Mouse (Mus musculus) heart, embryonic 13.5 days (tissue): Measurements from ENCODE around the gene Hes2. TPM values are rescaled to one million over a fixed set of nuclear protein-coding genes. Genes with fewer than 3 reads are reported as not detected.

ENCODE experiments used
- ATAC-seq: fragments of 200-750 bp; cut with Nextera tagmentation; 2 replicates; pipeline ENCODE4 v1.8.0; 2017; ENCODE audit warnings: moderate TSS enrichment; ENCODE audit not compliant: insufficient number of reproducible peaks, low FRiP score, low TSS enrichment; ENCODE audit errors: extremely low read depth
- H3K27ac ChIP-seq: fragments of 300-500 bp; sonication (generic); replicated peaks from 2 replicates; pipeline ENCODE4 v1.5.1; 2015; ENCODE audit warnings: moderate library complexity, mild to moderate bottlenecking, inconsistent platforms
- H3K27me3 ChIP-seq: fragments of 300-500 bp; sonication (generic); replicated peaks from 2 replicates; pipeline ENCODE4 v1.6.1; 2015; ENCODE audit warnings: mild to moderate bottlenecking, inconsistent platforms
- H3K36me3 ChIP-seq: fragments of 300-500 bp; sonication (generic); 2 replicates; pipeline ENCODE4 v1.6.1; 2015; ENCODE audit warnings: mild to moderate bottlenecking, inconsistent platforms
- H3K4me1 ChIP-seq: fragments of 300-500 bp; sonication (generic); 2 replicates; pipeline ENCODE4 v1.6.1; 2015; ENCODE audit warnings: inconsistent platforms
- H3K4me2 ChIP-seq: fragments of 300-500 bp; sonication (generic); 2 replicates; pipeline ENCODE4 v1.6.1; 2015; ENCODE audit warnings: inconsistent platforms, mild to moderate bottlenecking, moderate library complexity
- H3K4me3 ChIP-seq: fragments of 300-500 bp; sonication (generic); 2 replicates; pipeline ENCODE4 v1.5.1; 2015; ENCODE audit warnings: moderate library complexity, mild to moderate bottlenecking, inconsistent platforms
- H3K9ac ChIP-seq: fragments of 300-500 bp; sonication (generic); 2 replicates; pipeline ENCODE4 v1.6.1; 2015; ENCODE audit warnings: inconsistent platforms, mild to moderate bottlenecking, moderate library complexity
- H3K9me3 ChIP-seq: fragments of 300-500 bp; sonication (generic); 2 replicates; pipeline ENCODE4 v1.6.1; 2016; ENCODE audit warnings: inconsistent platforms
- WGBS: fragments of 180-500 bp; shearing (Covaris S2); methylation state at CpG from one replicate; pipeline ENCODE4 v1.1.7; 2015; ENCODE audit warnings: mixed read lengths; 5-methylcytosine and 5-hydroxymethylcytosine counted together
- polyA plus RNA-seq: library from polyadenylated mRNA; unstranded; fragments of >200 nt; fragmentation: Nextera tagmentation; extraction: Ambion mirVana; gene quantifications from 2 replicates; pipeline ENCODE4 v1.2.1, GENCODE M21; 2015

Hes2 gene
- polyA plus RNA-seq, 1 experiment from 2014 or later = not detected

GRCm38 (mm10) chr4:152150546-152150945 lies 8.1 kb upstream of the Hes2 start:
- Histone ChIP-seq H3K4me3 (no peak overlapping the region), H3K9me3 (no peaks in the 10 kb centered on the region), H3K9ac (no peak overlapping the region), H3K36me3 (no peaks in the 10 kb centered on the region), H3K27me3 (peaks cover 96% of the 10 kb centered on the region), H3K4me2 (no peak overlapping the region), H3K4me1 (peaks cover 29% of the 10 kb centered on the region), H3K27ac (no peak overlapping the region)
- WGBS = 43% methylated on average over 4 of the region's 4 CpGs
- ATAC-seq = no peak

- peak overlapping the region; percentile 82 for H3K4me2 ChIP-seq
- H3K9me3 ChIP-seq = no peaks in the 10 kb centered on the region
- no peak for ATAC-seq
- peaks cover 95% of the 10 kb centered on the region for H3K27me3 ChIP-seq
- no peak overlapping the region for H3K27ac ChIP-seq
- H3K36me3 ChIP-seq = no peaks in the 10 kb centered on the region
- H3K9ac ChIP-seq = peak overlapping the region; percentile 69
- WGBS = 18% methylated on average over 7 of the region's 7 CpGs
- peak overlapping the region; percentile 57 for H3K4me3 ChIP-seq
- H3K4me1 ChIP-seq = peaks cover 29% of the 10 kb centered on the region
Observed at GRCm38 (mm10) chr4:152151451-152151965, 7.2 kb upstream of the Hes2 start.

- ATAC-seq = no peak; the same call in 1 of the 2 replicates
- Histone ChIP-seq H3K27ac (no peak within 1 kb of the TSS), H3K4me2 (peak within 1 kb of the TSS; percentile 82), H3K4me1 (peaks cover 29% of the 10 kb centered on the region), H3K9ac (peak within 1 kb of the TSS; percentile 69), H3K36me3 (no peaks in the 10 kb centered on the region), H3K27me3 (peaks cover 95% of the 10 kb centered on the region), H3K9me3 (no peaks in the 10 kb centered on the region), H3K4me3 (peak within 1 kb of the TSS; percentile 57)
- under 1% methylated on average over 57 of the region's 57 CpGs for WGBS
Observed at GRCm38 (mm10) chr4:152151966-152152544, 6.6 kb upstream of the Hes2 start, which contains the start of gene Espn. Espn (minus strand) TSS chr4:152152371.

- peak overlapping the region; percentile 43 for H3K4me3 ChIP-seq
- ATAC-seq = no peak
- peak overlapping the region; percentile 61 for H3K9ac ChIP-seq
- H3K9me3 ChIP-seq = no peaks in the 10 kb centered on the region
- peaks cover 96% of the 10 kb centered on the region for H3K27me3 ChIP-seq
- H3K36me3 ChIP-seq = no peaks in the 10 kb centered on the region
- H3K4me2 ChIP-seq = peak overlapping the region; percentile 63
- peaks cover 39% of the 10 kb centered on the region for H3K4me1 ChIP-seq
- H3K27ac ChIP-seq = no peak overlapping the region
- 3% methylated on average over 23 of the region's 23 CpGs for WGBS
Observed at GRCm38 (mm10) chr4:152153771-152154177, 4.9 kb upstream of the Hes2 start.

GRCm38 (mm10) chr4:152155019-152155418 lies 3.6 kb upstream of the Hes2 start:
- 55% methylated on average over 4 of the region's 4 CpGs for WGBS
- no peaks in the 10 kb centered on the region for H3K9me3 ChIP-seq
- H3K9ac ChIP-seq = no peak overlapping the region
- H3K4me2 ChIP-seq = no peak overlapping the region
- no peak overlapping the region for H3K4me3 ChIP-seq
- H3K27ac ChIP-seq = no peak overlapping the region
- ATAC-seq = no peak
- H3K4me1 ChIP-seq = peaks cover 47% of the 10 kb centered on the region
- H3K27me3 ChIP-seq = peaks cover 96% of the 10 kb centered on the region
- H3K36me3 ChIP-seq = no peaks in the 10 kb centered on the region

GRCm38 (mm10) chr4:152157779-152158584 lies 685 bp upstream of the Hes2 start:
- Histone ChIP-seq H3K27me3 (peaks cover 96% of the 10 kb centered on the region), H3K36me3 (no peaks in the 10 kb centered on the region), H3K4me3 (peak overlapping the region; percentile 43), H3K4me2 (peak overlapping the region; percentile 66), H3K9me3 (no peaks in the 10 kb centered on the region), H3K4me1 (peaks cover 28% of the 10 kb centered on the region), H3K9ac (peak overlapping the region; percentile 50), H3K27ac (no peak overlapping the region)
- WGBS = 14% methylated on average over 21 of the region's 21 CpGs
- no peak for ATAC-seq

GRCm38 (mm10) chr4:152159285-152159678 lies 615 bp downstream of the Hes2 start:
- peak overlapping the region; percentile 43 for H3K4me3 ChIP-seq

GRCm38 (mm10) chr4:152160748-152161147 lies 2.1 kb downstream of the Hes2 start:
- Histone ChIP-seq H3K36me3 (no peaks in the 10 kb centered on the region), H3K9me3 (no peaks in the 10 kb centered on the region), H3K27ac (no peak overlapping the region), H3K4me1 (peaks cover 18% of the 10 kb centered on the region), H3K4me3 (no peak overlapping the region), H3K27me3 (peaks cover 83% of the 10 kb centered on the region), H3K9ac (no peak overlapping the region), H3K4me2 (no peak overlapping the region)
- ATAC-seq = no peak
- WGBS = 40% methylated on average over 4 of the region's 4 CpGs

More at GRCm38 (mm10) chr4:152159285-152159678, 615 bp downstream of the Hes2 start:
- peaks cover 93% of the 10 kb centered on the region for H3K27me3 ChIP-seq
- H3K4me1 ChIP-seq = peaks cover 18% of the 10 kb centered on the region
- WGBS = 3% methylated on average over 19 of the region's 19 CpGs
- no peak overlapping the region for H3K9ac ChIP-seq
- H3K36me3 ChIP-seq = no peaks in the 10 kb centered on the region
- no peaks in the 10 kb centered on the region for H3K9me3 ChIP-seq
- peak overlapping the region; percentile 66 for H3K4me2 ChIP-seq
- H3K27ac ChIP-seq = no peak overlapping the region
- ATAC-seq = no peak

GRCm38 (mm10) chr4:152161601-152162000 lies 2.9 kb downstream of the Hes2 start:
- 71% methylated on average over 6 of the region's 6 CpGs for WGBS
- peaks cover 18% of the 10 kb centered on the region for H3K4me1 ChIP-seq
- H3K4me2 ChIP-seq = no peak overlapping the region
- no peak overlapping the region for H3K27ac ChIP-seq
- no peak overlapping the region for H3K4me3 ChIP-seq
- no peak overlapping the region for H3K9ac ChIP-seq
- peaks cover 83% of the 10 kb centered on the region for H3K27me3 ChIP-seq
- ATAC-seq = no peak
- no peaks in the 10 kb centered on the region for H3K36me3 ChIP-seq
- H3K9me3 ChIP-seq = no peaks in the 10 kb centered on the region

GRCm38 (mm10) chr4:152162748-152163147 lies 4.1 kb downstream of the Hes2 start:
- no peak overlapping the region for H3K27ac ChIP-seq
- H3K4me2 ChIP-seq = no peak overlapping the region
- no peaks in the 10 kb centered on the region for H3K36me3 ChIP-seq
- WGBS = 76% methylated on average over 2 of the region's 2 CpGs
- ATAC-seq = no peak
- peaks cover 18% of the 10 kb centered on the region for H3K4me1 ChIP-seq
- no peaks in the 10 kb centered on the region for H3K9me3 ChIP-seq
- no peak overlapping the region for H3K4me3 ChIP-seq
- H3K9ac ChIP-seq = no peak overlapping the region
- H3K27me3 ChIP-seq = peaks cover 79% of the 10 kb centered on the region

- Histone ChIP-seq H3K4me1 (no peaks in the 10 kb centered on the region), H3K4me2 (0 out of 2 replicates have a peak overlapping the region, but pooled peaks have one; percentile 0), H3K27me3 (peaks cover 64% of the 10 kb centered on the region), H3K36me3 (no peaks in the 10 kb centered on the region), H3K4me3 (no peak overlapping the region), H3K9me3 (no peaks in the 10 kb centered on the region), H3K9ac (no peak overlapping the region), H3K27ac (no peak overlapping the region)
- ATAC-seq = no peak
- WGBS = 24% methylated on average over 22 of the region's 22 CpGs
Observed at GRCm38 (mm10) chr4:152165036-152165931, 6.6 kb downstream of the Hes2 start.
